Mouse (Mus musculus): ENCODE measurements around the gene Slc34a3. TPM values are rescaled to one million over a fixed set of nuclear protein-coding genes. Genes with fewer than 3 reads are reported as not detected.

Gene Slc34a3
- polyA plus RNA-seq, 1 experiment from 2014 or later, result 1.9 TPM

- Histone ChIP-seq H3K9me3 (ENCODE audit: low read length) (no peaks in the 10 kb centered on the region), H3K4me2 (replicated peaks; ENCODE audit: low read depth, low read length) (no peak overlapping the region), H3K9ac (replicated peaks; ENCODE audit: low read length) (no peak overlapping the region), H3K36me3 (ENCODE audit: insufficient read depth, low read length) (peaks cover 11% of the 10 kb centered on the region), H3K4me3 (ENCODE audit: low read length) (no peak overlapping the region), H3K27ac (ENCODE audit: low read length) (no peak overlapping the region), H3K4me1 (ENCODE audit: insufficient read depth, low read length) (0 out of 2 replicates have a peak, but pooled peaks cover 2% of the 10 kb centered on the region), H3K27me3 (ENCODE audit: insufficient read depth, low read length) (no peaks in the 10 kb centered on the region)
- WGBS, result 58% methylated on average over 2 of the region's 2 CpGs
- no peak for ATAC-seq (ENCODE audit: low FRiP score, low TSS enrichment)
Observed at GRCm38 (mm10) chr2:25217666-25218065, 16.5 kb downstream of the Slc34a3 start.

GRCm38 (mm10) chr2:25214444-25214843 lies 19.7 kb downstream of the Slc34a3 start, which contains the start of gene Stpg3:
Gene Stpg3, minus strand, starts transcription at chr2:25214637.
- peak within 1 kb of the TSS; percentile 13; the same call in 1 of the 2 replicates for H3K27ac ChIP-seq (ENCODE audit: low read length)
- H3K27me3 ChIP-seq (ENCODE audit: insufficient read depth, low read length), result no peaks in the 10 kb centered on the region
- H3K4me1 ChIP-seq (ENCODE audit: insufficient read depth, low read length), result peaks cover 16% of the 10 kb centered on the region
- ATAC-seq (ENCODE audit: low FRiP score, low TSS enrichment), result peak; percentile 55; the same call in 1 of the 2 replicates
- H3K4me2 ChIP-seq (replicated peaks; ENCODE audit: low read depth, low read length), result no peak within 1 kb of the TSS
- whole genome bisulfite sequencing, result 50% methylated on average over 3 of the region's 3 CpGs
- H3K36me3 ChIP-seq (ENCODE audit: insufficient read depth, low read length), result no peaks in the 10 kb centered on the region
- no peak within 1 kb of the TSS; the same call in 1 of the 2 replicates for H3K9ac ChIP-seq (replicated peaks; ENCODE audit: low read length)
- no peaks in the 10 kb centered on the region for H3K9me3 ChIP-seq (ENCODE audit: low read length)
- no peak within 1 kb of the TSS for H3K4me3 ChIP-seq (ENCODE audit: low read length)

- Histone ChIP-seq H3K27me3 (ENCODE audit: insufficient read depth, low read length) (no peaks in the 10 kb centered on the region), H3K4me2 (replicated peaks; ENCODE audit: low read depth, low read length) (no peak overlapping the region), H3K36me3 (ENCODE audit: insufficient read depth, low read length) (peaks cover 6% of the 10 kb centered on the region; the same call in 1 of the 2 replicates), H3K27ac (ENCODE audit: low read length) (no peak overlapping the region), H3K4me1 (ENCODE audit: insufficient read depth, low read length) (peaks cover 23% of the 10 kb centered on the region), H3K4me3 (ENCODE audit: low read length) (no peak overlapping the region), H3K9me3 (ENCODE audit: low read length) (no peaks in the 10 kb centered on the region), H3K9ac (replicated peaks; ENCODE audit: low read length) (no peak overlapping the region)
- ATAC-seq (ENCODE audit: low FRiP score, low TSS enrichment), result no peak
- WGBS, result 72% methylated on average over 23 of the region's 23 CpGs
Observed at GRCm38 (mm10) chr2:25213266-25213865, 20.8 kb downstream of the Slc34a3 start.

- H3K27ac ChIP-seq (ENCODE audit: low read length), result peak within 1 kb of the TSS; percentile 90
- H3K4me3 ChIP-seq (ENCODE audit: low read length), result peak within 1 kb of the TSS; percentile 90
- H3K36me3 ChIP-seq (ENCODE audit: insufficient read depth, low read length), result peaks cover 15% of the 10 kb centered on the region; the same call in 1 of the 2 replicates
- WGBS, result 0% methylated on average over 44 of the region's 44 CpGs
- H3K9me3 ChIP-seq (ENCODE audit: low read length), result no peaks in the 10 kb centered on the region
- H3K27me3 ChIP-seq (ENCODE audit: insufficient read depth, low read length), result no peaks in the 10 kb centered on the region
- peak; percentile 94 for ATAC-seq (ENCODE audit: low FRiP score, low TSS enrichment)
- H3K4me1 ChIP-seq (ENCODE audit: insufficient read depth, low read length), result peaks cover 23% of the 10 kb centered on the region
- peak within 1 kb of the TSS; percentile 92 for H3K4me2 ChIP-seq (replicated peaks; ENCODE audit: low read depth, low read length)
- peak within 1 kb of the TSS; percentile 96 for H3K9ac ChIP-seq (replicated peaks; ENCODE audit: low read length)
Observed at GRCm38 (mm10) chr2:25211121-25211670, 23.0 kb downstream of the Slc34a3 start, which contains the start of gene Nelfb. Gene Nelfb, minus strand, starts transcription at chr2:25211489.

- peak; percentile 32 for ATAC-seq (ENCODE audit: low FRiP score, low TSS enrichment)
- H3K27me3 ChIP-seq (ENCODE audit: insufficient read depth, low read length), result no peaks in the 10 kb centered on the region
- H3K27ac ChIP-seq (ENCODE audit: low read length), result peak overlapping the region; percentile 90
- peak overlapping the region; percentile 96 for H3K9ac ChIP-seq (replicated peaks; ENCODE audit: low read length)
- H3K4me3 ChIP-seq (ENCODE audit: low read length), result peak overlapping the region; percentile 90
- WGBS, result 0% methylated on average over 24 of the region's 24 CpGs
- peak overlapping the region; percentile 92 for H3K4me2 ChIP-seq (replicated peaks; ENCODE audit: low read depth, low read length)
- peaks cover 23% of the 10 kb centered on the region for H3K4me1 ChIP-seq (ENCODE audit: insufficient read depth, low read length)
- no peaks in the 10 kb centered on the region for H3K9me3 ChIP-seq (ENCODE audit: low read length)
- peaks cover 20% of the 10 kb centered on the region; the same call in 1 of the 2 replicates for H3K36me3 ChIP-seq (ENCODE audit: insufficient read depth, low read length)
Observed at GRCm38 (mm10) chr2:25210686-25211085, 23.5 kb downstream of the Slc34a3 start.

- peaks cover 23% of the 10 kb centered on the region for H3K4me1 ChIP-seq (ENCODE audit: insufficient read depth, low read length)
- H3K27ac ChIP-seq (ENCODE audit: low read length), result no peak overlapping the region
- 73% methylated on average over 1 of the region's 1 CpGs for WGBS
- ATAC-seq (ENCODE audit: low FRiP score, low TSS enrichment), result no peak
- no peak overlapping the region for H3K9ac ChIP-seq (replicated peaks; ENCODE audit: low read length)
- no peak overlapping the region for H3K4me3 ChIP-seq (ENCODE audit: low read length)
- H3K4me2 ChIP-seq (replicated peaks; ENCODE audit: low read depth, low read length), result no peak overlapping the region
- H3K9me3 ChIP-seq (ENCODE audit: low read length), result no peaks in the 10 kb centered on the region
- H3K27me3 ChIP-seq (ENCODE audit: insufficient read depth, low read length), result no peaks in the 10 kb centered on the region
- H3K36me3 ChIP-seq (ENCODE audit: insufficient read depth, low read length), result peaks cover 50% of the 10 kb centered on the region
Observed at GRCm38 (mm10) chr2:25207593-25207992, 26.6 kb downstream of the Slc34a3 start.

GRCm38 (mm10) chr2:25203631-25204214 lies 30.4 kb downstream of the Slc34a3 start:
- H3K36me3 ChIP-seq (ENCODE audit: insufficient read depth, low read length), result peaks cover 76% of the 10 kb centered on the region
- 61% methylated on average over 4 of the region's 4 CpGs for WGBS
- H3K4me3 ChIP-seq (ENCODE audit: low read length), result no peak overlapping the region
- no peaks in the 10 kb centered on the region for H3K27me3 ChIP-seq (ENCODE audit: insufficient read depth, low read length)
- no peak overlapping the region for H3K27ac ChIP-seq (ENCODE audit: low read length)
- H3K9ac ChIP-seq (replicated peaks; ENCODE audit: low read length), result no peak overlapping the region
- no peak for ATAC-seq (ENCODE audit: low FRiP score, low TSS enrichment)
- no peak overlapping the region for H3K4me2 ChIP-seq (replicated peaks; ENCODE audit: low read depth, low read length)
- H3K9me3 ChIP-seq (ENCODE audit: low read length), result no peaks in the 10 kb centered on the region
- H3K4me1 ChIP-seq (ENCODE audit: insufficient read depth, low read length), result 0 out of 2 replicates have a peak, but pooled peaks cover 5% of the 10 kb centered on the region

GRCm38 (mm10) chr2:25200631-25201030 lies 33.5 kb downstream of the Slc34a3 start:
- Histone ChIP-seq H3K27ac (ENCODE audit: low read length) (no peak overlapping the region), H3K9me3 (ENCODE audit: low read length) (no peaks in the 10 kb centered on the region), H3K4me1 (ENCODE audit: insufficient read depth, low read length) (peaks cover 19% of the 10 kb centered on the region; the same call in 1 of the 2 replicates), H3K9ac (replicated peaks; ENCODE audit: low read length) (no peak overlapping the region), H3K4me2 (replicated peaks; ENCODE audit: low read depth, low read length) (no peak overlapping the region), H3K4me3 (ENCODE audit: low read length) (no peak overlapping the region), H3K36me3 (ENCODE audit: insufficient read depth, low read length) (peaks cover 61% of the 10 kb centered on the region), H3K27me3 (ENCODE audit: insufficient read depth, low read length) (peaks cover 2% of the 10 kb centered on the region; the same call in 1 of the 2 replicates)
- no peak for ATAC-seq (ENCODE audit: low FRiP score, low TSS enrichment)
- 91% methylated on average over 2 of the region's 2 CpGs for WGBS

- Histone ChIP-seq H3K36me3 (ENCODE audit: insufficient read depth, low read length) (peaks cover 35% of the 10 kb centered on the region), H3K9ac (replicated peaks; ENCODE audit: low read length) (no peak overlapping the region), H3K4me1 (ENCODE audit: insufficient read depth, low read length) (peaks cover 40% of the 10 kb centered on the region), H3K9me3 (ENCODE audit: low read length) (no peaks in the 10 kb centered on the region), H3K27me3 (ENCODE audit: insufficient read depth, low read length) (peaks cover 12% of the 10 kb centered on the region), H3K27ac (ENCODE audit: low read length) (no peak overlapping the region), H3K4me3 (ENCODE audit: low read length) (no peak overlapping the region), H3K4me2 (replicated peaks; ENCODE audit: low read depth, low read length) (no peak overlapping the region)
- no peak for ATAC-seq (ENCODE audit: low FRiP score, low TSS enrichment)
Observed at GRCm38 (mm10) chr2:25197946-25198345, 36.2 kb downstream of the Slc34a3 start.

- 16% methylated on average over 2 of the region's 2 CpGs for WGBS
- peak overlapping the region; percentile 70 for H3K4me2 ChIP-seq (replicated peaks; ENCODE audit: low read depth, low read length)
- H3K9me3 ChIP-seq (ENCODE audit: low read length), result no peaks in the 10 kb centered on the region
- peak overlapping the region; percentile 88 for H3K27ac ChIP-seq (ENCODE audit: low read length)
- H3K4me3 ChIP-seq (ENCODE audit: low read length), result peak overlapping the region; percentile 48; the same call in 1 of the 2 replicates
- no peak for ATAC-seq (ENCODE audit: low FRiP score, low TSS enrichment)
- peaks cover 12% of the 10 kb centered on the region for H3K27me3 ChIP-seq (ENCODE audit: insufficient read depth, low read length)
- peaks cover 40% of the 10 kb centered on the region for H3K4me1 ChIP-seq (ENCODE audit: insufficient read depth, low read length)
- H3K9ac ChIP-seq (replicated peaks; ENCODE audit: low read length), result no peak overlapping the region
- peaks cover 28% of the 10 kb centered on the region for H3K36me3 ChIP-seq (ENCODE audit: insufficient read depth, low read length)
Observed at GRCm38 (mm10) chr2:25197191-25197590, 37.0 kb downstream of the Slc34a3 start.

Data from kidney, embryonic 16.5 days (tissue).